ENCODE assay signal across 8 mouse cellular contexts in the genomic region with DNA sequence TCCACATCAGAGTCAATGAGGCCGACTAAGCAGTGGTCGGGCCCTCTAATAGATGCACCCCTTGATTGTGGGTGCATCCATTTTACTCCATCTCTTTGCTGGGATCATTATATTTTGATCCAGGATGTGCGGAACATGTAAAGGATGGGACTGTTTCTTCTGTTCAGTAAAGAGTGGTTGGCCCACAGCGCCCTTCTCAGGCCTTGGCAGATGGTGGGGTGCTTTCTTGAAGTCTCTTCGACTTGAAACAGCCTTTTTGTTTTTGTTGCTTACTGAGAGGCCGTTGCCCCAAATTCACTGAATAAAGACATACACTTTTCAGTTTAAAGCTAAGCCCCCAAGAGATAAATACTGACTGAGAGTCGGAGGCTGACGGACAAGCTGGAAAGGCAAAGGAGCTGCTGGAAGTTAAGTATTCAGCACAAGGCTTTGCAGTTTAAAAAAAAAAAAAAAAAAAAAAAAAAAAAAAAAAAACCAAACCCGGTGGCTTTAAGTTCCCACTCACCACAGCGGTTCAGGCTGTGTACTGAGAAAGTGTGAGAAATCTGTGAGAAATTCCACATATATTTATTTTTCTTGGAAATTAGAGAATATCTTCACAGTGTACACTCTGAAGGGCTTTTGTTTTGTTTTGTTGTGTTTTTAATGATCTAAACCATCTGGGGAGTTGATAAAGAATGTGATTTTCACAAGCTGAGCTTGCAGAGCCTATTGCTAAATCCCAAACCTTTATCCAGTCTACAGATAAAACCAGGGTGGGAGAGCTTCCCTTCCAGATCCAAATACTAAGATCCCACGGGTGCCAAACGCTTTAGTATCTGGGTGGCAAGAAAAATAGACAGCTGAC.
DNase-seq lines count a peak whose midpoint lies in the region; ATAC-seq and TF ChIP-seq lines count a peak whose summit lies in the region.

No protein-coding gene starts in this region.

- H3K27me3 ChIP-seq in stomach, embryonic 14.5 days (ENCODE audit: control insufficient read depth, insufficient read depth, low read length): no peaks in the 10 kb centered on the region
- no peaks in the 10 kb centered on the region for H3K27me3 ChIP-seq in stomach, postnatal 0 days (ENCODE audit: control insufficient read depth, insufficient read depth, low read length)
- H3K27me3 ChIP-seq in hindbrain, embryonic 16.5 days (replicated peaks; ENCODE audit: control insufficient read depth, insufficient read depth, low read length): no peaks in the 10 kb centered on the region
- no peaks in the 10 kb centered on the region for H3K27me3 ChIP-seq in kidney, adult 2 months (replicated peaks; ENCODE audit: control insufficient read depth, insufficient read depth, low read length)

- no peaks in the 10 kb centered on the region for H3K9me3 ChIP-seq in stomach, embryonic 14.5 days (ENCODE audit: control insufficient read depth, low read depth, low read length)
- H3K9me3 ChIP-seq in stomach, postnatal 0 days (ENCODE audit: control insufficient read depth, low read length): no peaks in the 10 kb centered on the region
- H3K9me3 ChIP-seq in hindbrain, embryonic 16.5 days (ENCODE audit: control insufficient read depth, low read length): no peaks in the 10 kb centered on the region; the same call in 1 of the 2 replicates

- H3K36me3 ChIP-seq in stomach, embryonic 14.5 days (ENCODE audit: control insufficient read depth, insufficient read depth, low read length): no peaks in the 10 kb centered on the region
- no peaks in the 10 kb centered on the region for H3K36me3 ChIP-seq in stomach, postnatal 0 days (ENCODE audit: control insufficient read depth, insufficient read depth, low read length)
- no peaks in the 10 kb centered on the region for H3K36me3 ChIP-seq in hindbrain, embryonic 16.5 days (ENCODE audit: control insufficient read depth, insufficient read depth, low read length)
- H3K36me3 ChIP-seq in kidney, adult 2 months (ENCODE audit: control insufficient read depth, insufficient read depth, low read length): no peaks in the 10 kb centered on the region

- no peak overlapping the region for H3K4me3 ChIP-seq in stomach, embryonic 14.5 days (ENCODE audit: low read depth, low read length)
- H3K4me3 ChIP-seq in stomach, postnatal 0 days (ENCODE audit: low read depth, low read length): no peak overlapping the region
- no peak overlapping the region for H3K4me3 ChIP-seq in hindbrain, embryonic 16.5 days (ENCODE audit: low read length)
- H3K4me3 ChIP-seq in kidney, adult 2 months (ENCODE audit: insufficient read depth, low read depth, low read length): no peak overlapping the region

- DNase-seq in cerebellum, adult 18-20 months: peak; percentile 10 to 29
- no peak for DNase-seq in cerebellum, adult 11 months
- DNase-seq in stomach, postnatal 0 days (ENCODE audit: low spot score): no peak
- no peak for DNase-seq in spleen, postnatal 4 days (ENCODE audit: low spot score in 2 of 2)
- DNase-seq in urinary bladder, postnatal 4 days (ENCODE audit: low spot score in 2 of 2): no peak
- no peak for DNase-seq in kidney, adult 2 months

- TF ChIP-seq CTCF in stomach, postnatal 0 days (IDR thresholded peaks at IDR 0.05; ENCODE audit: low read depth): no peak
- TF ChIP-seq CTCF in kidney, adult 2 months (conservative IDR thresholded peaks at IDR 0.05; ENCODE audit: insufficient read depth, insufficient read length, low read depth, low read length): no peak

- no peak for TF ChIP-seq POLR2A in kidney, adult 2 months (IDR thresholded peaks at IDR 0.05; ENCODE audit: low read depth, low read length)

- H3K9ac ChIP-seq in stomach, embryonic 14.5 days (replicated peaks; ENCODE audit: low read depth, low read length): no peak overlapping the region
- no peak overlapping the region for H3K9ac ChIP-seq in stomach, postnatal 0 days (ENCODE audit: low read length)
- peak overlapping the region; percentile 47 for H3K9ac ChIP-seq in hindbrain, embryonic 16.5 days (ENCODE audit: low read depth, low read length)

- peak overlapping the region; percentile 66; the same call in 1 of the 2 replicates for H3K27ac ChIP-seq in stomach, embryonic 14.5 days (ENCODE audit: low read length)
- H3K27ac ChIP-seq in stomach, postnatal 0 days (replicated peaks): no peak overlapping the region
- peak overlapping the region; percentile 83 for H3K27ac ChIP-seq in hindbrain, embryonic 16.5 days (ENCODE audit: low read depth, low read length)
- no peak overlapping the region for H3K27ac ChIP-seq in kidney, adult 2 months (ENCODE audit: insufficient read depth, low read depth, low read length)

- WGBS in stomach, embryonic 14.5 days: 58% methylated on average over 12 of the region's 12 CpGs
- WGBS in stomach, postnatal 0 days: 54% methylated on average over 12 of the region's 12 CpGs
- WGBS in hindbrain, embryonic 16.5 days: 22% methylated on average over 12 of the region's 12 CpGs
- WGBS in kidney, adult 2 months: 71% methylated on average over 12 of the region's 12 CpGs

- no peak for ATAC-seq in stomach, embryonic 14.5 days (ENCODE audit: insufficient number of reproducible peaks, insufficient read depth, low FRiP score, low read depth)
- no peak for ATAC-seq in stomach, postnatal 0 days (ENCODE audit: low FRiP score, low TSS enrichment)
- ATAC-seq in hindbrain, embryonic 16.5 days: peak; percentile 66; the same call in 1 of the 2 replicates

- no peak for TF ChIP-seq EP300 in stomach, postnatal 0 days (optimal IDR thresholded peaks at IDR 0.05)

- no peak overlapping the region for H3K4me2 ChIP-seq in stomach, embryonic 14.5 days (replicated peaks; ENCODE audit: low read depth, low read length)
- H3K4me2 ChIP-seq in stomach, postnatal 0 days (replicated peaks; ENCODE audit: low read depth): no peak overlapping the region
- peak overlapping the region; percentile 38 for H3K4me2 ChIP-seq in hindbrain, embryonic 16.5 days (ENCODE audit: low read length)

- peaks cover 6% of the 10 kb centered on the region; the same call in 1 of the 2 replicates for H3K4me1 ChIP-seq in stomach, embryonic 14.5 days (ENCODE audit: control insufficient read depth, insufficient read depth, low read length)
- H3K4me1 ChIP-seq in stomach, postnatal 0 days (replicated peaks; ENCODE audit: control insufficient read depth, insufficient read depth): no peaks in the 10 kb centered on the region
- peaks cover 7% of the 10 kb centered on the region; the same call in 1 of the 2 replicates for H3K4me1 ChIP-seq in hindbrain, embryonic 16.5 days (ENCODE audit: control insufficient read depth, insufficient read depth, low read depth, low read length)
- no peaks in the 10 kb centered on the region for H3K4me1 ChIP-seq in kidney, adult 2 months (ENCODE audit: control insufficient read depth, insufficient read depth, low read length)

Comparison
In these comparisons a context has a peak if more than half of its experiments do, and no peak if none do; other contexts are left out.
1. DNase-seq: peak in cerebellum, adult 18-20 months (2 of 2); none in cerebellum, adult 11 months (single experiment), stomach, postnatal 0 days (single experiment), spleen, postnatal 4 days (0 of 2), urinary bladder, postnatal 4 days (0 of 2) and kidney, adult 2 months (single experiment).
2. H3K27ac ChIP-seq: peak in stomach, embryonic 14.5 days (single experiment) and hindbrain, embryonic 16.5 days (single experiment); none in stomach, postnatal 0 days (single experiment) and kidney, adult 2 months (single experiment).